Mouse (Mus musculus) kidney, embryonic 14.5 days (tissue): Measurements from ENCODE around the gene Eefsec. TPM values are rescaled to one million over a fixed set of nuclear protein-coding genes. Genes with fewer than 3 reads are reported as not detected.
A peak's percentile ranks its signal among the peaks of the same experiment; 100 is the strongest.

Experiments
- ATAC-seq: fragments of 200-750 bp; cut with Nextera tagmentation; 2 replicates; pipeline ENCODE4 v1.8.0; 2017; ENCODE audit warnings: moderate number of reproducible peaks, mild to moderate bottlenecking, moderate TSS enrichment, moderate library complexity; ENCODE audit not compliant: low FRiP score, low TSS enrichment
- H3K27ac ChIP-seq: fragments of 300-500 bp; sonication (generic); 2 replicates; pipeline ENCODE4 v1.5.1; 2014; ENCODE audit warnings: low read depth, mild to moderate bottlenecking, low read length, moderate library complexity, mixed read lengths
- H3K27me3 ChIP-seq: fragments of 300-500 bp; sonication (generic); 2 replicates; pipeline ENCODE4 v1.6.1; 2014; ENCODE audit warnings: mild to moderate bottlenecking, low read length; ENCODE audit not compliant: control insufficient read depth, insufficient read depth
- H3K36me3 ChIP-seq: fragments of 300-500 bp; sonication (generic); 2 replicates; pipeline ENCODE4 v1.6.1; 2014; ENCODE audit warnings: low read length, mixed read lengths; ENCODE audit not compliant: control insufficient read depth, insufficient read depth
- H3K4me1 ChIP-seq: fragments of 300-500 bp; sonication (generic); 2 replicates; pipeline ENCODE4 v1.6.1; 2014; ENCODE audit warnings: low read length, mixed read lengths; ENCODE audit not compliant: control insufficient read depth, insufficient read depth
- H3K4me2 ChIP-seq: fragments of 300-500 bp; sonication (generic); replicated peaks from 2 replicates; pipeline ENCODE4 v1.6.1; 2014; ENCODE audit warnings: low read depth, mild to moderate bottlenecking, low read length
- H3K4me3 ChIP-seq: fragments of 300-500 bp; sonication (generic); 2 replicates; pipeline ENCODE4 v1.5.1; 2014; ENCODE audit warnings: mild to moderate bottlenecking, low read length
- H3K9ac ChIP-seq: fragments of 300-500 bp; sonication (generic); 2 replicates; pipeline ENCODE4 v1.6.1; 2014; ENCODE audit warnings: low read depth, mild to moderate bottlenecking, low read length, moderate library complexity
- H3K9me3 ChIP-seq: fragments of 300-500 bp; sonication (generic); 2 replicates; pipeline ENCODE4 v1.6.1; 2016; ENCODE audit warnings: low read length; ENCODE audit not compliant: control insufficient read depth
- WGBS: fragments of 180-500 bp; shearing (Covaris S2); extraction: QIAGEN DNeasy Blood & Tissue Kit; methylation state at CpG from one replicate; pipeline ENCODE4 v1.1.7; 2014; 5-methylcytosine and 5-hydroxymethylcytosine counted together
- polyA plus RNA-seq: library from polyadenylated mRNA; unstranded; fragments of >200 nt; fragmentation: Nextera tagmentation; extraction: Ambion mirVana; gene quantifications from 2 replicates; pipeline ENCODE4 v1.2.1, GENCODE M21; 2014

Gene Eefsec
- polyA plus RNA-seq, 1 experiment from 2014 or later = 49.3 TPM

GRCm38 (mm10) chr6:88361096-88361495, 85.2 kb downstream of the Eefsec start:
- no peaks in the 10 kb centered on the region for H3K4me1 ChIP-seq
- no peak overlapping the region for H3K4me2 ChIP-seq
- no peak overlapping the region for H3K4me3 ChIP-seq
- ATAC-seq = no peak
- H3K27me3 ChIP-seq = no peaks in the 10 kb centered on the region
- H3K9me3 ChIP-seq = no peaks in the 10 kb centered on the region
- H3K9ac ChIP-seq = no peak overlapping the region
- WGBS = 92% methylated on average over 1 of the region's 1 CpGs
- H3K27ac ChIP-seq = no peak overlapping the region
- H3K36me3 ChIP-seq = no peaks in the 10 kb centered on the region

- Histone ChIP-seq H3K4me3 (no peak overlapping the region), H3K27ac (no peak overlapping the region), H3K9ac (no peak overlapping the region), H3K4me1 (no peaks in the 10 kb centered on the region), H3K9me3 (no peaks in the 10 kb centered on the region), H3K4me2 (no peak overlapping the region), H3K27me3 (no peaks in the 10 kb centered on the region), H3K36me3 (0 out of 2 replicates have a peak, but pooled peaks cover 3% of the 10 kb centered on the region)
- no peak for ATAC-seq
These were observed 88.1 kb downstream of the Eefsec start for GRCm38 (mm10) chr6:88358210-88358609.

- H3K27me3 ChIP-seq = no peaks in the 10 kb centered on the region
- ATAC-seq = no peak
- H3K4me3 ChIP-seq = no peak overlapping the region
- no peak overlapping the region for H3K4me2 ChIP-seq
- H3K9ac ChIP-seq = no peak overlapping the region
- H3K36me3 ChIP-seq = peaks cover 3% of the 10 kb centered on the region; the same call in 1 of the 2 replicates
- 61% methylated on average over 3 of the region's 3 CpGs for WGBS
- H3K27ac ChIP-seq = no peak overlapping the region
- no peaks in the 10 kb centered on the region for H3K9me3 ChIP-seq
- no peaks in the 10 kb centered on the region for H3K4me1 ChIP-seq
These were observed 90.5 kb downstream of the Eefsec start for GRCm38 (mm10) chr6:88355866-88356265.

GRCm38 (mm10) chr6:88352541-88352940, 93.8 kb downstream of the Eefsec start:
- WGBS = 32% methylated on average over 4 of the region's 4 CpGs
- Histone ChIP-seq H3K4me3 (no peak overlapping the region), H3K9ac (no peak overlapping the region), H3K4me1 (no peaks in the 10 kb centered on the region), H3K27ac (no peak overlapping the region), H3K36me3 (peaks cover 3% of the 10 kb centered on the region; the same call in 1 of the 2 replicates), H3K27me3 (no peaks in the 10 kb centered on the region), H3K9me3 (no peaks in the 10 kb centered on the region), H3K4me2 (no peak overlapping the region)
- ATAC-seq = no peak

GRCm38 (mm10) chr6:88346776-88347175, 99.6 kb downstream of the Eefsec start:
- no peaks in the 10 kb centered on the region for H3K27me3 ChIP-seq
- H3K4me2 ChIP-seq = no peak overlapping the region
- no peak for ATAC-seq
- no peak overlapping the region for H3K4me3 ChIP-seq
- H3K9ac ChIP-seq = no peak overlapping the region
- no peak overlapping the region for H3K27ac ChIP-seq
- no peaks in the 10 kb centered on the region; the same call in 1 of the 2 replicates for H3K36me3 ChIP-seq
- peaks cover 18% of the 10 kb centered on the region for H3K4me1 ChIP-seq
- WGBS = 96% methylated on average over 1 of the region's 1 CpGs
- no peaks in the 10 kb centered on the region for H3K9me3 ChIP-seq

- no peaks in the 10 kb centered on the region for H3K9me3 ChIP-seq
- no peak overlapping the region for H3K4me3 ChIP-seq
- H3K4me1 ChIP-seq = peaks cover 18% of the 10 kb centered on the region
- no peak overlapping the region for H3K27ac ChIP-seq
- no peaks in the 10 kb centered on the region; the same call in 1 of the 2 replicates for H3K36me3 ChIP-seq
- H3K9ac ChIP-seq = no peak overlapping the region
- no peak for ATAC-seq
- WGBS = 81% methylated on average over 2 of the region's 2 CpGs
- no peak overlapping the region for H3K4me2 ChIP-seq
- no peaks in the 10 kb centered on the region for H3K27me3 ChIP-seq
These were observed 101.0 kb downstream of the Eefsec start for GRCm38 (mm10) chr6:88345311-88345710.

GRCm38 (mm10) chr6:88343485-88344450, 102.6 kb downstream of the Eefsec start:
- ATAC-seq = peak; percentile 87
- no peak overlapping the region for H3K4me2 ChIP-seq
- WGBS = 34% methylated on average over 7 of the region's 7 CpGs

GRCm38 (mm10) chr6:88342965-88343364, 103.4 kb downstream of the Eefsec start:
- H3K27me3 ChIP-seq = no peaks in the 10 kb centered on the region
- H3K4me3 ChIP-seq = no peak overlapping the region
- peak overlapping the region; percentile 59; the same call in 1 of the 2 replicates for H3K27ac ChIP-seq
- no peak overlapping the region for H3K9ac ChIP-seq
- no peak overlapping the region for H3K4me2 ChIP-seq
- peaks cover 18% of the 10 kb centered on the region for H3K4me1 ChIP-seq
- ATAC-seq = no peak
- 81% methylated on average over 3 of the region's 3 CpGs for WGBS
- H3K9me3 ChIP-seq = no peaks in the 10 kb centered on the region
- no peaks in the 10 kb centered on the region for H3K36me3 ChIP-seq

More at GRCm38 (mm10) chr6:88343485-88344450, 102.6 kb downstream of the Eefsec start:
- Histone ChIP-seq H3K36me3 (no peaks in the 10 kb centered on the region), H3K27ac (peak overlapping the region; percentile 77), H3K9ac (no peak overlapping the region), H3K4me1 (peaks cover 18% of the 10 kb centered on the region), H3K27me3 (no peaks in the 10 kb centered on the region), H3K4me3 (no peak overlapping the region), H3K9me3 (no peaks in the 10 kb centered on the region)

- Histone ChIP-seq H3K27me3 (no peaks in the 10 kb centered on the region), H3K4me1 (peaks cover 18% of the 10 kb centered on the region), H3K36me3 (no peaks in the 10 kb centered on the region), H3K27ac (no peak overlapping the region), H3K4me2 (no peak overlapping the region), H3K9ac (no peak overlapping the region), H3K9me3 (no peaks in the 10 kb centered on the region), H3K4me3 (no peak overlapping the region)
- 99% methylated on average over 3 of the region's 3 CpGs for WGBS
- no peak for ATAC-seq
These were observed 105.2 kb downstream of the Eefsec start for GRCm38 (mm10) chr6:88341182-88341581.
